Mouse (Mus musculus) c-Kit-positive CD71-positive TER-119-positive erythroid progenitor cells, embryonic 14.5 days (primary cell): ENCODE results near the gene Tcf25.
A peak's percentile ranks its signal among the peaks of the same experiment; 100 is the strongest.
"Not testable (repeated sequence)": the region's sequence is repeated elsewhere in the genome, so short reads cannot be mapped to it uniquely, and the experiment has no call there.

ENCODE experiments used
- DNase-seq: peaks from one replicate; pipeline ENCODE4 v3.0.0-alpha.2; 2013; ENCODE audit warnings: low spot score

The Tcf25 gene

DNA sequence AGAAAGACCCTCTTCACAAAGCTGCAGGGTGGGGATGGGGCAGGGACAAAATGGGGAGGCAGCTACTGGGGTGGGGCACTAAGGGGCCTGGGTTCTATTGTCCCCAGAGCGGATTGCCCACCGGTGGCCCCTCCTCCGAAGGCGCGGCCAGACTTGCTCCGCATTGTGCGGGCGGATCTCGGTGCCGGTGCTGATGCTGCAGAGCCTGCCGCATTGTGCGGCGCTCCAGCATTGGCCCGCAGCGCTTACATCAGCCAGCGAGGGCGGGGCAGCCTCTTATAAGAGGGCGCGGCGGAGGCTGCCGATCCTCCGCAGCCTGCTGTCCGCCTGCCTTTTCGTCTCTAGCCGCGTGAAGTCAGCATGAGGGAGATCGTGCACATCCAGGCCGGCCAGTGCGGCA lies 37.7 kb downstream of the Tcf25 start, which contains the start of gene Tubb3:
Tubb3 (plus strand) TSS at position 179 of the 400 bp plus-strand sequence.
- DNase-seq: peak; percentile 68

DNA sequence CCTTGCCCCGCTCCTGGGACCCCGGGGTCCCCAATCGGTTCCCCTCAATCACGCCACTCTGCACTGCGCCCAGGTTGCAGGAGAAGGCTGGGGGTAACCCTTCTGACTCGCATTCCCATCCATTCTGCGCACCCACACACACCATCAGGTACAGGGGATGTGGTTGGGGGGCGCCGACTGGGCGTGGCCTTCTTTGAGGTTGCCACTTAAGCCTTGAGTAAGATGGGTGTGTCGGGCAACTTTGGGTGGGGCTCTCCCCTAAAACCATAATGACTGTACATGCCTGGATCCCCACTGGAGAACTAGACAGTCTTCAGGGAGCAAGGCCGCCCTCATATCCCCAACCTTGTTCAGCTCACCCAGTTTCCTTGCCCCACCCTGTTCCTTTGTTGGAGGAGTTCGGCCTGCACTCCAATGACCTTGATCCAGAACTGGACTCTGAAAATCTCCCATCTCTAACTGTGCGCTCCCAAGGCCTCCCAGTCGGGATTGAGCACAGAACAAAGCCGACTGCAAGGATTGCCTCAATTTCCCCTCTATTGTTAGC lies 38.3 kb downstream of the Tcf25 start:
- DNase-seq: no peak

GRCm38 (mm10) chr8:123412560-123413170 lies 39.1 kb downstream of the Tcf25 start:
- no peak for DNase-seq

GRCm38 (mm10) chr8:123414255-123414654 lies 40.7 kb downstream of the Tcf25 start:
- DNase-seq: no peak

- not testable (repeated sequence) for DNase-seq
These were observed 41.6 kb downstream of the Tcf25 start for GRCm38 (mm10) chr8:123414997-123415696.

GRCm38 (mm10) chr8:123415967-123416943 lies 42.7 kb downstream of the Tcf25 start:
- DNase-seq: no peak

DNA sequence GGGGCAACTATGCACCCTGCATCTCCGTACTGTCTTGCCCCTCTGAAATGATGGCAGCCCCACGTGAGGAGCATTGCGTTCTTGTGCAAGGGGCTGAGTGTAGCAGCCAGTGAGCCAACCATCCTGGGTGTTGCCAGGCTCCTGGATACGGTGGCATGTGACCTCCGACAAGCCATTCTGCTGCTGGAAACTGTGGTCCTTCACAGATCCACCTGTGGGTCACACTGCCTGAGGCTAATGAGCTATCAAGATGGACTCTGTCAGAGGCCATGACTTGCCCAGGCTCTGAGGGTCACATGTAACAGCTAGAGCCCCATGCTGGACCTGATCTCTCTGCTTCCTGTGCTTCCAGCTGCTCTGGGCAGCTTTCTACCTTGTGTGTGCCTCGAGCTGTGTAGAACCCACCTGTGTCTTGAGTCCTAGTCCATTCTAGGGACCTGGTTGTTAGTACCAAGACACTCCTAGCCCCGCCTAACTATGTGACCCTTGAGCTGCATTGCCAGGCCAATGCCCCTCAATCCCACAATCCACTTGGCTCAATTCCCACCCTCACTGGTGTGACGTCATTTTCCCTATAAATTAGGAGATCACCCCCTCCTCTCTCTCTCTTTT lies 43.5 kb downstream of the Tcf25 start:
- no peak for DNase-seq

- DNase-seq: no peak
These were observed 46.2 kb downstream of the Tcf25 start for GRCm38 (mm10) chr8:123419711-123420110.

DNA sequence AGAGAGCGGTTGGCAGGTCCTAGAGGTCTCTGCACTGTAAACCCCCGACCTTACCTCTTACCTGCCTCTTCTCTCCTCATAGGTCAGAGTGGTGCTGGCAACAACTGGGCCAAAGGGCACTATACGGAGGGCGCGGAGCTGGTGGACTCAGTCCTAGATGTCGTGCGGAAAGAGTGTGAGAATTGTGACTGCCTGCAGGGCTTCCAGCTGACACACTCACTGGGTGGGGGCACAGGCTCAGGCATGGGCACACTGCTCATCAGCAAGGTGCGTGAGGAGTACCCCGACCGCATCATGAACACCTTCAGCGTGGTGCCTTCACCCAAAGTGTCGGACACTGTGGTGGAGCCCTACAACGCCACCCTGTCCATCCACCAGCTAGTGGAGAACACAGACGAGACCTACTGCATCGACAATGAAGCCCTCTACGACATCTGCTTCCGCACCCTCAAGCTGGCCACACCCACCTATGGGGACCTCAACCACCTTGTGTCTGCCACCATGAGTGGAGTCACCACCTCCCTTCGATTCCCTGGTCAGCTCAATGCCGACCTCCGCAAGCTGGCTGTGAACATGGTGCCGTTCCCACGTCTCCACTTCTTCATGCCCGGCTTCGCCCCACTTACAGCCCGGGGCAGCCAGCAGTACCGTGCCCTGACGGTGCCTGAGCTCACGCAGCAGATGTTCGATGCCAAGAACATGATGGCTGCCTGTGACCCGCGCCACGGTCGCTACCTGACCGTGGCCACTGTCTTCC lies 47.1 kb downstream of the Tcf25 start:
- DNase-seq: no peak

DNA sequence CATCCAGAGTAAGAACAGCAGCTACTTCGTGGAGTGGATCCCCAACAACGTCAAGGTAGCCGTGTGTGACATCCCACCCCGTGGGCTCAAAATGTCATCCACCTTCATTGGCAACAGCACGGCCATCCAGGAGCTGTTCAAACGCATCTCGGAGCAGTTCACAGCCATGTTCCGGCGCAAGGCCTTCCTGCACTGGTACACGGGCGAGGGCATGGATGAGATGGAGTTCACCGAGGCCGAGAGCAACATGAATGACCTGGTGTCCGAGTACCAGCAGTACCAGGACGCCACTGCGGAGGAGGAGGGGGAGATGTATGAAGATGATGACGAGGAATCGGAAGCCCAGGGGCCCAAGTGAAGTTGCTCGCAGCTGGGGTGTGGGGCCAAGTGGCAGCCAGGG lies 47.8 kb downstream of the Tcf25 start:
- no peak for DNase-seq

GRCm38 (mm10) chr8:123422056-123422780 lies 48.7 kb downstream of the Tcf25 start:
- peak; percentile 68 for DNase-seq

GRCm38 (mm10) chr8:123422781-123423159 lies 49.2 kb downstream of the Tcf25 start:
- DNase-seq: no peak

DNA sequence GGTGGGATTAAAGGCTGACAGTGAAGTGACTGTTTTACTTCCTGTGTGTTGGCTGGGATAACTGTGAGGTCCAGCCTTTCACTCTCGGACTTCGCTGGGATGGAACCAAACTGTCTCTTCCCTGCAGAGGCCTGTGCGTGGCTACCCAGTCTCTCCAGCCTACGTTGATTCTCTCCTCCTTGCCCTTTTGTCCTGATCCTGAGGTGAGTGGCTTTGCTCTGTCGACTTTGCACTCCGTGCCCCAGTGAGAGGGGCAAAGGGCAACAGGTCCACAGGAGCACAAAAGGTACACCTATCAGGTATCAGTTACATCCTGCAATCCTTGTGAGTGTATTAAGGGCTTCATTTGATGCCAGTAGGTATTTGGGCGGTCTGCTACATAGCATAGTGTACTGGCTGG lies 49.9 kb downstream of the Tcf25 start, which contains the start of gene Def8:
Def8 (plus strand) TSS at position 87 of the 400 bp plus-strand sequence.
- no peak for DNase-seq

GRCm38 (mm10) chr8:123426511-123427509 lies 53.3 kb downstream of the Tcf25 start:
- no peak for DNase-seq

GRCm38 (mm10) chr8:123427639-123428275 lies 54.2 kb downstream of the Tcf25 start:
- no peak for DNase-seq

- no peak for DNase-seq
These were observed 54.9 kb downstream of the Tcf25 start for GRCm38 (mm10) chr8:123428343-123428893.

DNA sequence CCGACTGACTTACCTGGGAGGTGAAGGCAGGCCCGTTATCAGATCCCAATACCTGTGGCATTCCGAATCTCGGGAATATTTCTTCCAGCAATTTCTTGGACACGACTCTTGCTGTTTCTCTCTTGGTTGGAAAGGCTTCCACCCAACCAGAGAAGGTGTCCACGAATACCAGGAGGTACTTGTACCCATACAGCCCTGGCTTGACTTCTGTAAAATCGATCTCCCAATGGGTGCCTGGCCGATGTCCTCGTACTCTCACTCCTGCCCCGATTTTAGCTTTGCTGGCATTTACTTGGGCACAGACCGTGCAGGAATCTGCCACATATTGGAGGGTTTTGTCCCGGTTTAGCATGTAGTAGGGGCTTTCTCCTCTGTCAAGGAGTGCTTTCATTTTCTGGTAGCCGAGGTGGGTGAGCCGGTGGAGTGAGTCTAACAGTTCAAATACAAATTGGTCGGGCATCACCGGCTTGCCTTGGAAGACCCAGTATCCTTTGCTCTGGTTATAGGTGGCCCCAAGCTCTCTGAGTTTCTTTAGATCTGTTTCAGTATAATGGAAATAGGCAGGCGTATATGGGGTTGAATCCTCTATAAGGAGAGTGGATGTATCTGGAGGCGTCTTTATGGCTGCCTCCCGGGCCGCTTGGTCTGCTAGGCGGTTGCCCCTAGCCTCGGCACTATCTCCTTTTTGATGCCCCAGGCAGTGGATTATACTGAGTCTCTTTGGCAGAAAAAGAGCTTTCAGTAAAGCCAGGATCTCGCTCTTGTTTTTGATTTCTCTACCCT lies 55.6 kb downstream of the Tcf25 start:
- no peak for DNase-seq

DNA sequence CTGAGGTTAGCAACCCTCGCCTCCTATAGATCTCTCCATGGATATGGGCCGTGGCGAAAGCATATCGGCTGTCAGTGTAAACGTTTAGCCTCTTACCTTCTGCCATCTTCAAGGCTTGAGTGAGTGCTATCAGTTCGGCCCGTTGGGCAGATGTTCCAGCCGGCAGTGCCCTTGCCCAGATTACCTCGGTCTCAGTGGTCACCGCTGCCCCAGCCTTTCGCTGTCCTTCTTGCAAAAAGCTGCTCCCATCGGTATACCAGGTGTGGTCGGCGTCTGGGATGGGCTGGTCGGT lies 56.1 kb downstream of the Tcf25 start:
- DNase-seq: not testable (repeated sequence)
